Mouse (Mus musculus) embryonic facial prominence, embryonic 11.5 days (tissue): ENCODE measurements around the gene Sema3c. TPM values are rescaled to one million over a fixed set of nuclear protein-coding genes. Genes with fewer than 3 reads are reported as not detected.

Source experiments
- ATAC-seq: fragments of 200-750 bp; cut with Nextera tagmentation; replicated peaks from 2 replicates; pipeline ENCODE4 v1.8.0; 2017; ENCODE audit warnings: low read depth; ENCODE audit not compliant: insufficient number of reproducible peaks, low FRiP score, low TSS enrichment
- DNase-seq: peaks from one replicate; pipeline ENCODE4 v3.0.0-alpha.2; 2015; ENCODE audit warnings: low spot score
- H3K27ac ChIP-seq: fragments of 300-500 bp; sonication (generic); replicated peaks from 2 replicates; pipeline ENCODE4 v1.5.1; 2014; ENCODE audit warnings: mild to moderate bottlenecking, low read depth, low read length, control low read depth
- H3K27me3 ChIP-seq: fragments of 300-500 bp; sonication (generic); 2 replicates; pipeline ENCODE4 v1.6.1; 2014; ENCODE audit warnings: mild to moderate bottlenecking, low read length, moderate library complexity, mixed read lengths; ENCODE audit not compliant: control insufficient read depth, insufficient read depth
- H3K36me3 ChIP-seq: fragments of 300-500 bp; sonication (generic); replicated peaks from 2 replicates; pipeline ENCODE4 v1.6.1; 2014; ENCODE audit warnings: low read depth, mild to moderate bottlenecking, low read length, moderate library complexity, mixed read lengths; ENCODE audit not compliant: control insufficient read depth, insufficient read depth
- H3K4me1 ChIP-seq: fragments of 300-500 bp; sonication (generic); 2 replicates; pipeline ENCODE4 v1.6.1; 2014; ENCODE audit warnings: low read length, mixed read lengths; ENCODE audit not compliant: control insufficient read depth, insufficient read depth
- H3K4me2 ChIP-seq: fragments of 300-500 bp; sonication (generic); 2 replicates; pipeline ENCODE4 v1.6.1; 2014; ENCODE audit warnings: low read depth, mild to moderate bottlenecking, control low read depth, low read length, moderate library complexity
- H3K4me3 ChIP-seq: fragments of 300-500 bp; sonication (generic); 2 replicates; pipeline ENCODE4 v1.5.1; 2014; ENCODE audit warnings: low read depth, low read length, control low read depth
- H3K9ac ChIP-seq: fragments of 300-500 bp; sonication (generic); replicated peaks from 2 replicates; pipeline ENCODE4 v1.6.1; 2014; ENCODE audit warnings: mild to moderate bottlenecking, control low read depth, low read length
- H3K9me3 ChIP-seq: fragments of 300-500 bp; sonication (generic); replicated peaks from 2 replicates; pipeline ENCODE4 v1.6.1; 2016; ENCODE audit warnings: mild to moderate bottlenecking, low read length, inconsistent platforms, mixed read lengths; ENCODE audit not compliant: control insufficient read depth
- WGBS: fragments of 180-500 bp; shearing (Covaris S2); extraction: QIAGEN DNeasy Blood & Tissue Kit; methylation state at CpG from one replicate; pipeline ENCODE4 v1.1.7; 2014; 5-methylcytosine and 5-hydroxymethylcytosine counted together
- polyA plus RNA-seq: library from polyadenylated mRNA; unstranded; fragments of >200 nt; fragmentation: Nextera tagmentation; extraction: Ambion mirVana; gene quantifications from 2 replicates; pipeline ENCODE4 v1.2.1, GENCODE M21; 2014

The Sema3c gene
- polyA plus RNA-seq, 1 experiment from 2014 or later, result 19.3 TPM

GRCm38 (mm10) chr5:17753471-17754005 lies 179.5 kb downstream of the Sema3c start:
- H3K4me1 ChIP-seq, result no peaks in the 10 kb centered on the region
- H3K4me2 ChIP-seq, result no peak overlapping the region
- H3K27me3 ChIP-seq, result no peaks in the 10 kb centered on the region
- H3K4me3 ChIP-seq, result no peak overlapping the region
- no peaks in the 10 kb centered on the region for H3K36me3 ChIP-seq
- H3K9ac ChIP-seq, result no peak overlapping the region
- H3K27ac ChIP-seq, result no peak overlapping the region
- WGBS, result 82% methylated on average over 7 of the region's 7 CpGs
- no peak for ATAC-seq
- no peaks in the 10 kb centered on the region for H3K9me3 ChIP-seq
- DNase-seq, result no peak

GRCm38 (mm10) chr5:17766006-17766677 lies 192.1 kb downstream of the Sema3c start:
- no peak overlapping the region for H3K4me3 ChIP-seq
- WGBS, result 60% methylated on average over 4 of the region's 4 CpGs
- H3K9me3 ChIP-seq, result no peaks in the 10 kb centered on the region

GRCm38 (mm10) chr5:17770328-17770727 lies 196.2 kb downstream of the Sema3c start:
- WGBS, result 95% methylated on average over 2 of the region's 2 CpGs
- H3K4me2 ChIP-seq, result no peak overlapping the region
- H3K36me3 ChIP-seq, result no peaks in the 10 kb centered on the region
- H3K9me3 ChIP-seq, result no peaks in the 10 kb centered on the region
- ATAC-seq (no peak), DNase-seq (no peak)
- no peak overlapping the region for H3K27ac ChIP-seq
- H3K27me3 ChIP-seq, result no peaks in the 10 kb centered on the region
- H3K4me1 ChIP-seq, result no peaks in the 10 kb centered on the region
- no peak overlapping the region for H3K4me3 ChIP-seq
- no peak overlapping the region for H3K9ac ChIP-seq

More at GRCm38 (mm10) chr5:17766006-17766677, 192.1 kb downstream of the Sema3c start:
- Histone ChIP-seq H3K36me3 (no peaks in the 10 kb centered on the region), H3K27ac (no peak overlapping the region), H3K27me3 (no peaks in the 10 kb centered on the region), H3K9ac (no peak overlapping the region), H3K4me2 (no peak overlapping the region), H3K4me1 (no peaks in the 10 kb centered on the region)
- DNase-seq (peak; percentile 77), ATAC-seq (no peak)

GRCm38 (mm10) chr5:17776571-17776970 lies 202.5 kb downstream of the Sema3c start:
- no peak overlapping the region for H3K4me3 ChIP-seq
- no peak overlapping the region for H3K4me2 ChIP-seq
- ATAC-seq (no peak), DNase-seq (peak; percentile 88)
- no peaks in the 10 kb centered on the region for H3K4me1 ChIP-seq
- H3K27me3 ChIP-seq, result no peaks in the 10 kb centered on the region
- H3K27ac ChIP-seq, result no peak overlapping the region
- H3K36me3 ChIP-seq, result no peaks in the 10 kb centered on the region
- 91% methylated on average over 6 of the region's 6 CpGs for WGBS
- no peaks in the 10 kb centered on the region for H3K9me3 ChIP-seq
- no peak overlapping the region for H3K9ac ChIP-seq

Other genes with a start within 250 kb of the Sema3c start
- gene Speer4f2, start 201.1 kb upstream of the Sema3c start, polyA plus RNA-seq, result not detected in 2 replicates
- gene Speer4f1, start 98.2 kb upstream of the Sema3c start, polyA plus RNA-seq, result not detected in 2 replicates